Mouse (Mus musculus) forebrain, embryonic 10.5 days (tissue): ENCODE measurements around the gene Btn1a1. TPM values are rescaled to one million over a fixed set of nuclear protein-coding genes. Genes with fewer than 3 reads are reported as not detected.

Experiments used
- DNase-seq: peaks from one replicate; pipeline ENCODE4 v3.0.0-alpha.2; 2017; ENCODE audit warnings: low spot score; ENCODE audit errors: extremely low spot score
- H3K27ac ChIP-seq: fragments of 300-500 bp; sonication (generic); 2 replicates; pipeline ENCODE4 v1.5.1; 2016; ENCODE audit warnings: mild to moderate bottlenecking
- H3K27me3 ChIP-seq: fragments of 300-500 bp; sonication (generic); 2 replicates; pipeline ENCODE4 v1.6.1; 2016; ENCODE audit warnings: mild to moderate bottlenecking; ENCODE audit not compliant: poor library complexity, severe bottlenecking
- H3K36me3 ChIP-seq: fragments of 300-500 bp; sonication (generic); replicated peaks from 2 replicates; pipeline ENCODE4 v1.6.1; 2016; ENCODE audit warnings: mild to moderate bottlenecking, moderate library complexity
- H3K4me1 ChIP-seq: fragments of 300-500 bp; sonication (generic); 2 replicates; pipeline ENCODE4 v1.6.1; 2016
- H3K4me3 ChIP-seq: fragments of 300-500 bp; sonication (generic); 2 replicates; pipeline ENCODE4 v1.5.1; 2016; ENCODE audit warnings: mild to moderate bottlenecking, moderate library complexity
- H3K9me3 ChIP-seq: fragments of 300-500 bp; sonication (generic); 2 replicates; pipeline ENCODE4 v1.6.1; 2016; ENCODE audit warnings: mild to moderate bottlenecking, moderate library complexity
- WGBS: fragments of 180-500 bp; shearing (Covaris S2); methylation state at CpG from one replicate; pipeline ENCODE4 v1.1.7; 2016; 5-methylcytosine and 5-hydroxymethylcytosine counted together
- polyA plus RNA-seq: library from polyadenylated mRNA; unstranded; fragments of >200 nt; fragmentation: Nextera tagmentation; extraction: Ambion mirVana; gene quantifications from 2 replicates; pipeline ENCODE4 v1.2.1, GENCODE M21; 2016

Gene Btn1a1
- polyA plus RNA-seq, 1 experiment from 2014 or later, result not detected

- Histone ChIP-seq H3K4me3 (peak overlapping the region; percentile 69), H3K4me1 (peaks cover 44% of the 10 kb centered on the region), H3K36me3 (no peaks in the 10 kb centered on the region), H3K27me3 (no peaks in the 10 kb centered on the region), H3K9me3 (no peaks in the 10 kb centered on the region), H3K27ac (peak overlapping the region; percentile 93)
- DNase-seq, result peak; percentile 97
- under 1% methylated on average over 28 of the region's 28 CpGs for WGBS
Observed at GRCm38 (mm10) chr13:23432562-23433201, 33.0 kb downstream of the Btn1a1 start.

GRCm38 (mm10) chr13:23431351-23431771, 34.3 kb downstream of the Btn1a1 start:
- peaks cover 50% of the 10 kb centered on the region for H3K4me1 ChIP-seq
- peak; percentile 82 for DNase-seq
- no peaks in the 10 kb centered on the region for H3K27me3 ChIP-seq
- peak overlapping the region; percentile 93 for H3K27ac ChIP-seq
- H3K36me3 ChIP-seq, result no peaks in the 10 kb centered on the region
- H3K4me3 ChIP-seq, result peak overlapping the region; percentile 69
- WGBS, result under 1% methylated on average over 15 of the region's 15 CpGs
- H3K9me3 ChIP-seq, result no peaks in the 10 kb centered on the region

- peak; percentile 77 for DNase-seq
- WGBS, result under 1% methylated on average over 17 of the region's 17 CpGs
- Histone ChIP-seq H3K27ac (peak overlapping the region; percentile 93), H3K27me3 (no peaks in the 10 kb centered on the region), H3K4me3 (peak overlapping the region; percentile 69), H3K36me3 (no peaks in the 10 kb centered on the region), H3K9me3 (no peaks in the 10 kb centered on the region), H3K4me1 (peaks cover 52% of the 10 kb centered on the region)
Observed at GRCm38 (mm10) chr13:23430734-23431133, 35.0 kb downstream of the Btn1a1 start.

- Histone ChIP-seq H3K27me3 (no peaks in the 10 kb centered on the region), H3K4me1 (peaks cover 48% of the 10 kb centered on the region), H3K9me3 (no peaks in the 10 kb centered on the region), H3K4me3 (peak overlapping the region; percentile 69), H3K36me3 (no peaks in the 10 kb centered on the region), H3K27ac (peak overlapping the region; percentile 93)
- DNase-seq, result no peak
- WGBS, result 46% methylated on average over 10 of the region's 10 CpGs
Observed at GRCm38 (mm10) chr13:23429771-23430380, 35.8 kb downstream of the Btn1a1 start.

- H3K9me3 ChIP-seq, result no peaks in the 10 kb centered on the region
- peak overlapping the region; percentile 19; the same call in 1 of the 2 replicates for H3K4me3 ChIP-seq
- H3K27me3 ChIP-seq, result no peaks in the 10 kb centered on the region
- WGBS, result 48% methylated on average over 16 of the region's 16 CpGs
- no peak for DNase-seq
- H3K36me3 ChIP-seq, result no peaks in the 10 kb centered on the region
- no peak overlapping the region for H3K27ac ChIP-seq
- H3K4me1 ChIP-seq, result peaks cover 37% of the 10 kb centered on the region
Observed at GRCm38 (mm10) chr13:23428166-23428993, 37.3 kb downstream of the Btn1a1 start.

- no peak overlapping the region for H3K27ac ChIP-seq
- DNase-seq, result no peak
- H3K9me3 ChIP-seq, result no peaks in the 10 kb centered on the region
- peaks cover 41% of the 10 kb centered on the region for H3K4me1 ChIP-seq
- peaks cover under 1% of the 10 kb centered on the region; the same call in 1 of the 2 replicates for H3K36me3 ChIP-seq
- H3K27me3 ChIP-seq, result no peaks in the 10 kb centered on the region
- WGBS, result 64% methylated on average over 10 of the region's 10 CpGs
- peak overlapping the region; percentile 94 for H3K4me3 ChIP-seq
Observed at GRCm38 (mm10) chr13:23427401-23427910, 38.2 kb downstream of the Btn1a1 start.

GRCm38 (mm10) chr13:23426922-23427321, 38.8 kb downstream of the Btn1a1 start:
- Histone ChIP-seq H3K27ac (no peak overlapping the region), H3K4me3 (peak overlapping the region; percentile 94), H3K9me3 (no peaks in the 10 kb centered on the region), H3K4me1 (peaks cover 46% of the 10 kb centered on the region), H3K27me3 (no peaks in the 10 kb centered on the region), H3K36me3 (peaks cover 6% of the 10 kb centered on the region)
- peak; percentile 63 for DNase-seq
- 8% methylated on average over 14 of the region's 14 CpGs for WGBS

- H3K27me3 ChIP-seq, result no peaks in the 10 kb centered on the region
- peak overlapping the region; percentile 94 for H3K4me3 ChIP-seq
- H3K4me1 ChIP-seq, result peaks cover 47% of the 10 kb centered on the region
- no peak overlapping the region for H3K27ac ChIP-seq
- H3K36me3 ChIP-seq, result peaks cover 12% of the 10 kb centered on the region
- H3K9me3 ChIP-seq, result no peaks in the 10 kb centered on the region
- DNase-seq, result peak; percentile 70
- WGBS, result 2% methylated on average over 8 of the region's 8 CpGs
Observed at GRCm38 (mm10) chr13:23426335-23426734, 39.4 kb downstream of the Btn1a1 start.

GRCm38 (mm10) chr13:23425505-23425904, 40.2 kb downstream of the Btn1a1 start:
- H3K4me3 ChIP-seq, result peak overlapping the region; percentile 94
- 0% methylated on average over 9 of the region's 9 CpGs for WGBS
- peaks cover 20% of the 10 kb centered on the region for H3K36me3 ChIP-seq
- no peaks in the 10 kb centered on the region for H3K27me3 ChIP-seq
- H3K9me3 ChIP-seq, result no peaks in the 10 kb centered on the region
- peak; percentile 74 for DNase-seq
- H3K4me1 ChIP-seq, result peaks cover 47% of the 10 kb centered on the region
- H3K27ac ChIP-seq, result no peak overlapping the region

- Histone ChIP-seq H3K27ac (peak overlapping the region; percentile 85), H3K27me3 (no peaks in the 10 kb centered on the region), H3K9me3 (no peaks in the 10 kb centered on the region), H3K36me3 (peaks cover 28% of the 10 kb centered on the region), H3K4me1 (peaks cover 43% of the 10 kb centered on the region), H3K4me3 (peak overlapping the region; percentile 94)
- 2% methylated on average over 25 of the region's 25 CpGs for WGBS
- DNase-seq, result peak; percentile 87
Observed at GRCm38 (mm10) chr13:23424494-23425325, 41.0 kb downstream of the Btn1a1 start.

- peaks cover 36% of the 10 kb centered on the region for H3K4me1 ChIP-seq
- H3K36me3 ChIP-seq, result peaks cover 35% of the 10 kb centered on the region
- peak overlapping the region; percentile 85 for H3K27ac ChIP-seq
- no peak for DNase-seq
- under 1% methylated on average over 7 of the region's 7 CpGs for WGBS
- H3K9me3 ChIP-seq, result no peaks in the 10 kb centered on the region
- H3K27me3 ChIP-seq, result no peaks in the 10 kb centered on the region
- peak overlapping the region; percentile 94 for H3K4me3 ChIP-seq
Observed at GRCm38 (mm10) chr13:23424052-23424380, 41.7 kb downstream of the Btn1a1 start.
